Mouse (Mus musculus): ENCODE results near the gene Pak7. TPM values are rescaled to one million over a fixed set of nuclear protein-coding genes. Genes with fewer than 3 reads are reported as not detected.

The Pak7 gene
- polyA plus RNA-seq, 1 experiment from 2014 or later: 2.8 TPM

GRCm38 (mm10) chr2:136059029-136059669 is 328.6 kb downstream of the Pak7 start:
- peaks cover 25% of the 10 kb centered on the region for H3K4me1 ChIP-seq
- H3K27me3 ChIP-seq (ENCODE audit: poor library complexity, severe bottlenecking): peaks cover 67% of the 10 kb centered on the region
- peak overlapping the region; percentile 50 for H3K4me3 ChIP-seq
- DNase-seq (ENCODE audit: extremely low spot score, low spot score): no peak
- H3K36me3 ChIP-seq (replicated peaks): no peaks in the 10 kb centered on the region
- under 1% methylated on average over 37 of the region's 37 CpGs for WGBS
- H3K9me3 ChIP-seq: no peaks in the 10 kb centered on the region
- H3K27ac ChIP-seq: no peak overlapping the region; the same call in 1 of the 2 replicates

- Histone ChIP-seq H3K9me3 (no peaks in the 10 kb centered on the region), H3K27me3 (ENCODE audit: poor library complexity, severe bottlenecking) (peaks cover 68% of the 10 kb centered on the region), H3K36me3 (replicated peaks) (no peaks in the 10 kb centered on the region), H3K27ac (no peak overlapping the region), H3K4me3 (peak overlapping the region; percentile 50), H3K4me1 (peaks cover 28% of the 10 kb centered on the region)
- WGBS: 5% methylated on average over 7 of the region's 7 CpGs
- DNase-seq (ENCODE audit: extremely low spot score, low spot score): no peak
These were observed 329.4 kb downstream of the Pak7 start for GRCm38 (mm10) chr2:136058398-136058797.

- Histone ChIP-seq H3K4me1 (peaks cover 28% of the 10 kb centered on the region), H3K9me3 (no peaks in the 10 kb centered on the region), H3K27ac (no peak overlapping the region), H3K4me3 (peak overlapping the region; percentile 50), H3K36me3 (replicated peaks) (no peaks in the 10 kb centered on the region), H3K27me3 (ENCODE audit: poor library complexity, severe bottlenecking) (peaks cover 73% of the 10 kb centered on the region)
- DNase-seq (ENCODE audit: extremely low spot score, low spot score): peak; percentile 27
- WGBS: 5% methylated on average over 19 of the region's 19 CpGs
These were observed 329.9 kb downstream of the Pak7 start for GRCm38 (mm10) chr2:136057861-136058331.

- H3K4me1 ChIP-seq: peaks cover 23% of the 10 kb centered on the region
- peaks cover 59% of the 10 kb centered on the region for H3K27me3 ChIP-seq (ENCODE audit: poor library complexity, severe bottlenecking)
- H3K9me3 ChIP-seq: no peaks in the 10 kb centered on the region
- peak within 1 kb of the TSS; percentile 45 for H3K4me3 ChIP-seq
- peak; percentile 49 for DNase-seq (ENCODE audit: extremely low spot score, low spot score)
- no peaks in the 10 kb centered on the region for H3K36me3 ChIP-seq (replicated peaks)
- WGBS: 0% methylated on average over 8 of the region's 8 CpGs
- H3K27ac ChIP-seq: peak within 1 kb of the TSS; percentile 25; the same call in 1 of the 2 replicates
These were observed 336.0 kb downstream of the Pak7 start, which contains the start of gene Lamp5 for GRCm38 (mm10) chr2:136051688-136052289. Gene Lamp5 (plus strand): TSS chr2:136052239.

GRCm38 (mm10) chr2:136050793-136051615 is 336.8 kb downstream of the Pak7 start:
- peak overlapping the region; percentile 45 for H3K4me3 ChIP-seq
- H3K27me3 ChIP-seq (ENCODE audit: poor library complexity, severe bottlenecking): peaks cover 52% of the 10 kb centered on the region
- H3K4me1 ChIP-seq: peaks cover 23% of the 10 kb centered on the region
- peak overlapping the region; percentile 25; the same call in 1 of the 2 replicates for H3K27ac ChIP-seq
- no peak for DNase-seq (ENCODE audit: extremely low spot score, low spot score)
- H3K9me3 ChIP-seq: no peaks in the 10 kb centered on the region
- no peaks in the 10 kb centered on the region for H3K36me3 ChIP-seq (replicated peaks)
- WGBS: 16% methylated on average over 27 of the region's 27 CpGs

GRCm38 (mm10) chr2:136048464-136048863 is 339.3 kb downstream of the Pak7 start:
- H3K4me1 ChIP-seq: peaks cover 19% of the 10 kb centered on the region
- H3K4me3 ChIP-seq: no peak overlapping the region
- no peak for DNase-seq (ENCODE audit: extremely low spot score, low spot score)
- H3K27ac ChIP-seq: no peak overlapping the region
- WGBS: 93% methylated on average over 4 of the region's 4 CpGs
- no peaks in the 10 kb centered on the region for H3K36me3 ChIP-seq (replicated peaks)
- H3K9me3 ChIP-seq: no peaks in the 10 kb centered on the region
- H3K27me3 ChIP-seq (ENCODE audit: poor library complexity, severe bottlenecking): peaks cover 40% of the 10 kb centered on the region

Other genes starting within 250 kb of the Pak7 start
- 0.70 and 0.79 TPM in 2 replicates for gene Ankef1, start 113.9 kb upstream of the Pak7 start, polyA plus RNA-seq (2016; fragmentation: Nextera tagmentation; extraction: Ambion mirVana)

Measured in forebrain, embryonic 10.5 days (tissue).